Mouse (Mus musculus): ENCODE measurements around the gene 1700123K08Rik.

- TF ChIP-seq ZC3H11A (IDR thresholded peaks at IDR 0.05; ENCODE audit: borderline replicate concordance, low read depth, low read length) (no peak), MAFK (IDR thresholded peaks at IDR 0.05; ENCODE audit: insufficient read depth, low read depth, low read length) (no peak)
Measured at GRCm38 (mm10) chr5:138552718-138553117, 11.8 kb downstream of the 1700123K08Rik start.
